In the genomic region with DNA sequence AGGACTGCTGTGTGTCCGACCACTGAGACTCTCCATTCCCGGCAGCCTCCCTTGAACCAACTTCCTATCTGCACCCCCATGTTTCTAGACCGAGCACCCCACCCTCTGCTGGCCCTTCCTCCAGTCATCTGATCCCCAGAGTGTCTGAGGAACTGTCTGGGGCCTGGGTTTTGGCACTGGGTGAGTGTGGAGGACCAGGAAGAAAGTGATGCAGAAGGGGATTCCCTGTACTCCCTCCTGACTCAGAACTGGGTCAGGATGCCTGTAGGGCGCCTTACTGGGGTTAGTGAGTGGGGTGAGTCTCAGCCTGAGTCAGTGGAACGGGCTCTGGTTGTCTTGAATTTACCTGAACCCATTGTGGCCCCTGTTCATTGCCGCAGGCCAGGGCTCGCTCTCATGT, we compare ENCODE assay signal across 9 mouse cellular contexts. TPM values are rescaled to one million over a fixed set of nuclear protein-coding genes. Genes with fewer than 3 reads are reported as not detected.
DNase-seq lines count a peak whose midpoint lies in the region; ATAC-seq and TF ChIP-seq lines count a peak whose summit lies in the region.
"Had no signal": no experiment of that assay in that cellular context is flagged by ENCODE, and none has a peak within 500 bp of the region (broad histone marks: within the 10 kb centered on the region; RNA-seq: fewer than 3 reads in every experiment).

No protein-coding gene starts in this region.

- H3K4me3 ChIP-seq in heart, embryonic 13.5 days, result no peak overlapping the region
- no peak overlapping the region for H3K4me3 ChIP-seq in embryonic fibroblast, embryonic 13.5 days (ENCODE audit: insufficient read depth, low read length)
- H3K4me3 ChIP-seq in stomach, postnatal 0 days (ENCODE audit: low read depth, low read length), result no peak overlapping the region

- no peak for TF ChIP-seq EP300 in stomach, postnatal 0 days (optimal IDR thresholded peaks at IDR 0.05)

- intact Hi-C loops in heart, postnatal 25 days (cut with DNase I), result no loop called here

- no peaks in the 10 kb centered on the region for H3K9me3 ChIP-seq in heart, embryonic 13.5 days
- no peaks in the 10 kb centered on the region for H3K9me3 ChIP-seq in stomach, postnatal 0 days (ENCODE audit: control insufficient read depth, low read length)

- no peak overlapping the region for H3K27ac ChIP-seq in heart, embryonic 13.5 days (replicated peaks)
- peak overlapping the region; percentile 35; the same call in 1 of the 2 replicates for H3K27ac ChIP-seq in embryonic fibroblast, embryonic 13.5 days (ENCODE audit: insufficient read depth, low read length)
- peak overlapping the region; percentile 82 for H3K27ac ChIP-seq in stomach, postnatal 0 days (replicated peaks)

- peaks cover 82% of the 10 kb centered on the region for H3K36me3 ChIP-seq in heart, embryonic 13.5 days
- peaks cover 27% of the 10 kb centered on the region for H3K36me3 ChIP-seq in stomach, postnatal 0 days (ENCODE audit: control insufficient read depth, insufficient read depth, low read length)

- no peaks in the 10 kb centered on the region for H3K27me3 ChIP-seq in heart, embryonic 13.5 days (replicated peaks)
- no peaks in the 10 kb centered on the region for H3K27me3 ChIP-seq in stomach, postnatal 0 days (ENCODE audit: control insufficient read depth, insufficient read depth, low read length)

- H3K9ac ChIP-seq in heart, embryonic 13.5 days, result 0 out of 2 replicates have a peak overlapping the region, but pooled peaks have one; percentile 10
- H3K9ac ChIP-seq in stomach, postnatal 0 days (ENCODE audit: low read length), result no peak overlapping the region

- H3K4me1 ChIP-seq in heart, embryonic 13.5 days, result peaks cover 73% of the 10 kb centered on the region
- H3K4me1 ChIP-seq in embryonic fibroblast, embryonic 13.5 days (ENCODE audit: control insufficient read depth, insufficient read depth, low read length), result peaks cover 9% of the 10 kb centered on the region
- peaks cover 3% of the 10 kb centered on the region; the same call in 1 of the 2 replicates for H3K4me1 ChIP-seq in stomach, postnatal 0 days (replicated peaks; ENCODE audit: control insufficient read depth, insufficient read depth)

- H3K4me2 ChIP-seq in heart, embryonic 13.5 days, result no peak overlapping the region
- H3K4me2 ChIP-seq in stomach, postnatal 0 days (replicated peaks; ENCODE audit: low read depth), result no peak overlapping the region

- no peak for ATAC-seq in heart, embryonic 13.5 days (ENCODE audit: extremely low read depth, insufficient number of reproducible peaks, low FRiP score, low TSS enrichment)
- ATAC-seq in stomach, postnatal 0 days (ENCODE audit: low FRiP score, low TSS enrichment), result no peak; the same call in 1 of the 2 replicates
- ATAC-seq in megakaryocyte, adult 5-6 weeks (ENCODE audit: poor library complexity, severe bottlenecking), result no peak

- TF ChIP-seq CTCF in embryonic fibroblast, embryonic 13.5 days (IDR thresholded peaks at IDR 0.05; ENCODE audit: borderline replicate concordance, insufficient read depth, low read length), result no peak
- no peak for TF ChIP-seq CTCF in stomach, postnatal 0 days (IDR thresholded peaks at IDR 0.05; ENCODE audit: low read depth)

- DNase-seq in heart, postnatal 25 days (ENCODE audit: low spot score), result no peak
- peak; percentile 20 to 64 for DNase-seq in spleen, postnatal 4 days (ENCODE audit: low spot score in 2 of 2)
- DNase-seq in spleen, postnatal 36 days (ENCODE audit: low spot score in 2 of 2), result no peak
- no peak for DNase-seq in stomach, postnatal 0 days (ENCODE audit: low spot score)
- DNase-seq in thymus, postnatal 4 days, result no peak
- DNase-seq: right cerebral cortex, postnatal 4 days had no signal

- WGBS in heart, embryonic 13.5 days, result 78% methylated on average over 7 of the region's 7 CpGs
- 67% methylated on average over 7 of the region's 7 CpGs for WGBS in stomach, postnatal 0 days

- TF ChIP-seq POLR2A in embryonic fibroblast, embryonic 13.5 days (IDR thresholded peaks at IDR 0.05; ENCODE audit: low read depth, low read length), result no peak

RNA-seq across cellular contexts. Expression of gene Tnk2, which starts 28.6 kb away (rescaled TPM):
- polyA plus RNA-seq in heart, embryonic 13.5 days (2015; fragmentation: Nextera tagmentation; extraction: Ambion mirVana), result 7.1 and 8.7 TPM in 2 replicates
- 10 to 100 TPM; 20.9 to 24.7 TPM for total RNA-seq in heart, postnatal 25 days (2021)
- 92.4 and 144 TPM in 2 replicates for polyA plus RNA-seq in embryonic fibroblast, embryonic 13.5 days (2011; ENCODE audit: insufficient read length, low read depth, missing spikeins)
- 17.1 and 21.0 TPM in 2 replicates for polyA plus RNA-seq in stomach, postnatal 0 days (2015; fragmentation: Nextera tagmentation; extraction: Ambion mirVana)
- total RNA-seq in megakaryocyte, adult 5-6 weeks (2015), result 5.5 and 12.0 TPM in 2 replicates
- 6.4 and 8.6 TPM in 2 replicates for total RNA-seq in megakaryocyte, adult 5-6 weeks (2017)

Comparison
In these comparisons a context has a peak if more than half of its experiments do, and no peak if none do; other contexts are left out.
1. DNase-seq: peak in spleen, postnatal 4 days (2 of 2); none in heart, postnatal 25 days (single experiment), spleen, postnatal 36 days (0 of 2), stomach, postnatal 0 days (single experiment) and thymus, postnatal 4 days (single experiment).